Mouse (Mus musculus) ES-Bruce4 (cell line): ENCODE data around the gene Lrrn2. TPM values are rescaled to one million over a fixed set of nuclear protein-coding genes. Genes with fewer than 3 reads are reported as not detected.

Experiments used
- H3K27ac ChIP-seq: 2 replicates; pipeline ENCODE4 v1.5.1; 2012; ENCODE audit warnings: low read length, inconsistent platforms; ENCODE audit not compliant: insufficient read depth
- H3K27me3 ChIP-seq: 2 replicates; pipeline ENCODE4 v1.6.1; 2012; ENCODE audit warnings: mild to moderate bottlenecking, low read length, inconsistent platforms; ENCODE audit not compliant: control insufficient read depth, poor library complexity, insufficient read depth, severe bottlenecking
- H3K36me3 ChIP-seq: 2 replicates; pipeline ENCODE4 v1.6.1; 2012; ENCODE audit warnings: inconsistent platforms, mild to moderate bottlenecking, low read length, moderate library complexity; ENCODE audit not compliant: control insufficient read depth, poor library complexity, insufficient read depth, severe bottlenecking
- H3K4me1 ChIP-seq: one replicate; pipeline ENCODE4 v1.8.1; 2011; ENCODE audit warnings: low read length; ENCODE audit not compliant: control insufficient read depth, insufficient read depth
- H3K4me3 ChIP-seq: 2 replicates; pipeline ENCODE4 v1.5.1; 2011; ENCODE audit warnings: low read depth, mild to moderate bottlenecking, low read length
- H3K9ac ChIP-seq: 2 replicates; pipeline ENCODE4 v1.6.1; 2012; ENCODE audit warnings: low read depth, mild to moderate bottlenecking, inconsistent platforms; ENCODE audit not compliant: poor library complexity, severe bottlenecking
- H3K9me3 ChIP-seq: replicated peaks from 2 replicates; pipeline ENCODE4 v1.6.1; 2012; ENCODE audit warnings: mild to moderate bottlenecking, low read length, inconsistent platforms; ENCODE audit not compliant: control insufficient read depth, poor library complexity, insufficient read depth, severe bottlenecking
- CTCF ChIP-seq: IDR thresholded peaks from one replicate; pipeline ENCODE4 v1.8.1; 2011; ENCODE audit warnings: low read depth, low read length
- EP300 ChIP-seq: IDR thresholded peaks from 2 replicates; pipeline ENCODE4 v1.6.1; 2011; ENCODE audit warnings: low read depth, low read length; ENCODE audit not compliant: insufficient read depth
- POLR2A ChIP-seq: IDR thresholded peaks from one replicate; pipeline ENCODE4 v1.8.1; 2011; ENCODE audit warnings: low read length; ENCODE audit not compliant: insufficient read depth
- polyA plus RNA-seq: library from polyadenylated mRNA; stranded (reverse); fragments of >200 nt; gene quantifications from 2 replicates; pipeline ENCODE4 v1.2.4, GENCODE M21; 2011; ENCODE audit warnings: low read depth; ENCODE audit not compliant: missing spikeins, insufficient read depth, insufficient read length

Lrrn2 gene
- polyA plus RNA-seq, 1 experiment = 0.18 TPM

DNA sequence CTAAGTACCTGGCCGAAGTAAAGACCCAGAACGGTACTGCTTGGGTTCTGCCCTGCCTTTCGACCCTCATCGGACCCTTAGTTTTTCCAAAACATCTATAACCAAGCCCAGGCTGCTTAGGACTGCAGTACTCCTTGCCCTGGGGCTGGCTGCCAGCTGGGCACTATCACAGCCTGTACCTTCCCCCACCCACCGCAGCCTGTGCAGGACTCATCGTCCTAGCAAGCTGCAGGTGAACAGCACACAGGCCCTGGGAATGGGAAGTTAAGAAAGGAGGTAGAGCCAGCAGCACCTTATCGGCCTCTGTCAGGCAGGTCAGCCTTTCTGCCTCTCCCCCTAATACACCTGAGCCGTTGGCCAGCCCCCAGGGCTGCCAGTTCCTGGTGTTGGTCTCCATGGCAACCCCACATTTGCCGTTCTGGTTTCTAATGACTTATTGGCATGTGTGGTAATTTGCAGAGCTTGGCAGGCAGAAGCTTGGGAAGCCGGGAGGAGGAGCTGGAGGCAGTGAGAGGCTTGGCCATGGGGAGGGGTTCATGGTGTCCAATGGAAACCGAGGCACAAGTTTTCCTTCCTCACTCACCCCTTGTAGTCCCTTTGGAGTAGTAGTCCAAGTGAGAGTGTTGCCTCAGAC, 10.2 kb downstream of the Lrrn2 start:
- Histone ChIP-seq H3K9me3 (no peaks in the 10 kb centered on the region), H3K36me3 (no peaks in the 10 kb centered on the region), H3K27me3 (no peaks in the 10 kb centered on the region), H3K4me3 (no peak overlapping the region), H3K27ac (no peak overlapping the region), H3K4me1 (peaks cover 5% of the 10 kb centered on the region), H3K9ac (no peak overlapping the region)
- no peak for TF ChIP-seq EP300
- TF ChIP-seq CTCF = no peak
- no peak for TF ChIP-seq POLR2A

DNA sequence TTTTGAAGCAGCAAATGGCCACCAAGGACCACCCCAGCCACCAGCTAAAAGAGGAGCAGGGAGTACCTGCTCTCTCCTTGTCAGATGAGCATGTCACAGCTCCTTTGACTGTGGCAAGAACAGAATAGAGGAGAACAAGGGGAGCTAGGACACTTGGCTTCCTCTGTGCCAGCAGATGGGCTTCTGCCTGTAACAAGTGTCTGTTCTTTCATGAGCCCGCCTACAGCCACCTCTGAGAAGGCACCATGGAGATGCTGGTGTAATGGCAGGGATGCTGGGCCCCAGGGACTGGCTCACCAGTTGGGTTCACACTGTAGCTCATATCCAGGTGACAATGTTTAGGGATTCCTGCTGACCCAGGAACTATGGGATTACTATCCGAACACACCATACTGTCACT, 12.0 kb downstream of the Lrrn2 start:
- no peak overlapping the region for H3K27ac ChIP-seq
- no peak overlapping the region for H3K9ac ChIP-seq
- no peaks in the 10 kb centered on the region for H3K36me3 ChIP-seq
- TF ChIP-seq CTCF (no peak), POLR2A (no peak), EP300 (no peak)
- H3K4me1 ChIP-seq = peaks cover 5% of the 10 kb centered on the region
- H3K9me3 ChIP-seq = no peaks in the 10 kb centered on the region
- H3K27me3 ChIP-seq = no peaks in the 10 kb centered on the region
- no peak overlapping the region for H3K4me3 ChIP-seq

- no peak overlapping the region for H3K4me3 ChIP-seq
- H3K27ac ChIP-seq = no peak overlapping the region
- no peaks in the 10 kb centered on the region for H3K36me3 ChIP-seq
- TF ChIP-seq POLR2A (no peak), CTCF (no peak), EP300 (no peak)
- H3K4me1 ChIP-seq = peaks cover 5% of the 10 kb centered on the region
- H3K27me3 ChIP-seq = no peaks in the 10 kb centered on the region
- H3K9me3 ChIP-seq = no peaks in the 10 kb centered on the region
- H3K9ac ChIP-seq = no peak overlapping the region
These were observed 13.4 kb downstream of the Lrrn2 start for GRCm38 (mm10) chr1:132893311-132894077.

- Histone ChIP-seq H3K27ac (no peak overlapping the region), H3K36me3 (no peaks in the 10 kb centered on the region), H3K9ac (no peak overlapping the region), H3K27me3 (no peaks in the 10 kb centered on the region), H3K4me3 (no peak overlapping the region), H3K9me3 (no peaks in the 10 kb centered on the region), H3K4me1 (no peaks in the 10 kb centered on the region)
- TF ChIP-seq CTCF (no peak), EP300 (no peak), POLR2A (no peak)
These were observed 19.0 kb downstream of the Lrrn2 start for GRCm38 (mm10) chr1:132899029-132899428.

DNA sequence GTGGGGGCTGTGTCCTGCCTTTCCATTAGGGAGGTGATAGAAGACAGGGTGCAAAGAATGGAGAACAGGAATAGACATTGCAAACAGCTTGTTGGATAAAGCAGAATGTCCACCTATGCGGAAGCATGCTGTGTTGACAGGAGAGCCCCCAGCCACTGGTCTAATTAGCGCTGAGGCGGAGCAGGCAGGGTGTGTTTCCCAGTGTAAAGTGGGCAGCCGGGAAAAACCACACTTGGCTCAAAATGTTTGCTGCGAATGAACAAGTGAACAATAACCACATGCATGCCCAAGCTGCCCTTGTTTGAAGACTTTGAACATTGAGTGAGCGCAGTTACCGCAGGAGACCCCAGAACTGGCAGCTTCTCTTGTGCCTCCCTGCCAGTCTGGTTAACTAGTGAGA, 19.6 kb downstream of the Lrrn2 start:
- Histone ChIP-seq H3K9ac (no peak overlapping the region), H3K27me3 (no peaks in the 10 kb centered on the region), H3K36me3 (no peaks in the 10 kb centered on the region), H3K4me3 (no peak overlapping the region), H3K4me1 (no peaks in the 10 kb centered on the region), H3K9me3 (no peaks in the 10 kb centered on the region), H3K27ac (no peak overlapping the region)
- TF ChIP-seq EP300 (no peak), CTCF (no peak), POLR2A (no peak)

DNA sequence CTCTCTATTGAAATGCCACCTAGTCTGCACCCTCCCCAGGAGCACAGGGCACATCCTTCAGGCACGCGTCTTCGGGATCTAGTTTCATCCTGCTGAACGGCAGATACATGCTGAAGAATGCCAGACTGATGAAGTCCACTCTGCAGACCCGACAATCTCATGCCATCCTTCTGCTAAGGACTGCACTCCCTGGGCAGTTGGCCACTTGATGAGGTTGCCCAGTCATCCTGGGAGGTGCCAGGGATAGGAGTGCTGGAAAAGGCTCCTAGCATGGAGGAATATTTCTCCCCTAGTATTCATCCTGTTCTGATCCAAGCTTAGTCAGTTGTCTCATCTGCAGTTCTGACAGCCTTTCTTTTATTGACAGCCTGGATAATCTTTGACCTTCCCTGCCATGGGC, 20.9 kb downstream of the Lrrn2 start:
- H3K9me3 ChIP-seq = no peaks in the 10 kb centered on the region
- no peak overlapping the region for H3K27ac ChIP-seq
- H3K27me3 ChIP-seq = no peaks in the 10 kb centered on the region
- H3K4me3 ChIP-seq = no peak overlapping the region
- TF ChIP-seq POLR2A = no peak
- no peak for TF ChIP-seq CTCF
- TF ChIP-seq EP300 = no peak
- no peaks in the 10 kb centered on the region for H3K4me1 ChIP-seq
- no peak overlapping the region for H3K9ac ChIP-seq
- no peaks in the 10 kb centered on the region for H3K36me3 ChIP-seq
